Mouse (Mus musculus): ENCODE data around the gene Smoc2. TPM values are rescaled to one million over a fixed set of nuclear protein-coding genes. Genes with fewer than 3 reads are reported as not detected.

The Smoc2 gene
- total RNA-seq, 2 experiments from 2014 or later = 34.1 to 35.7 TPM

GRCm38 (mm10) chr17:14349086-14349814 is 69.9 kb downstream of the Smoc2 start:
- no peak for DNase-seq

- no peak for DNase-seq
Observed at GRCm38 (mm10) chr17:14353219-14354079, 74.1 kb downstream of the Smoc2 start.

GRCm38 (mm10) chr17:14361511-14361910 is 82.2 kb downstream of the Smoc2 start:
- DNase-seq = no peak

GRCm38 (mm10) chr17:14370476-14370875 is 91.2 kb downstream of the Smoc2 start:
- DNase-seq = peak; percentile 50 to 56

- DNase-seq = no peak
Observed at GRCm38 (mm10) chr17:14371606-14372005, 92.3 kb downstream of the Smoc2 start.

GRCm38 (mm10) chr17:14372324-14373145 is 93.2 kb downstream of the Smoc2 start:
- DNase-seq = peak; percentile 26 to 37

GRCm38 (mm10) chr17:14378692-14379446 is 99.6 kb downstream of the Smoc2 start:
- no peak for DNase-seq

- DNase-seq = no peak
Observed at GRCm38 (mm10) chr17:14379518-14379917, 100.2 kb downstream of the Smoc2 start.

- no peak for DNase-seq
Observed at GRCm38 (mm10) chr17:14379966-14380365, 100.7 kb downstream of the Smoc2 start.

- no peak for DNase-seq
Observed at GRCm38 (mm10) chr17:14380526-14380925, 101.2 kb downstream of the Smoc2 start.

GRCm38 (mm10) chr17:14381482-14381881 is 102.2 kb downstream of the Smoc2 start:
- DNase-seq = no peak

GRCm38 (mm10) chr17:14383981-14384380 is 104.7 kb downstream of the Smoc2 start:
- no peak for DNase-seq

- DNase-seq = no peak
Observed at GRCm38 (mm10) chr17:14384980-14385379, 105.7 kb downstream of the Smoc2 start.

- no peak for DNase-seq
Observed at GRCm38 (mm10) chr17:14387261-14387660, 108.0 kb downstream of the Smoc2 start.

- DNase-seq = no peak
Observed at GRCm38 (mm10) chr17:14392443-14392842, 113.1 kb downstream of the Smoc2 start.

GRCm38 (mm10) chr17:14394861-14395260 is 115.6 kb downstream of the Smoc2 start:
- no peak for DNase-seq

GRCm38 (mm10) chr17:14397456-14397855 is 118.2 kb downstream of the Smoc2 start:
- DNase-seq = no peak

- no peak for DNase-seq
Observed at GRCm38 (mm10) chr17:14398650-14399424, 119.5 kb downstream of the Smoc2 start.

GRCm38 (mm10) chr17:14400960-14401359 is 121.7 kb downstream of the Smoc2 start:
- DNase-seq = no peak

- DNase-seq = no peak
Observed at GRCm38 (mm10) chr17:14407874-14408273, 128.6 kb downstream of the Smoc2 start.

GRCm38 (mm10) chr17:14412460-14412859 is 133.2 kb downstream of the Smoc2 start:
- DNase-seq = no peak

Data from layer of hippocampus, postnatal 36 days (tissue).